Mouse (Mus musculus): ENCODE data around the gene Fat3.

Fat3 gene

GRCm38 (mm10) chr9:16256577-16257207 is 244.4 kb downstream of the Fat3 start:
- DNase-seq (ENCODE audit: low spot score in 2 of 2): no peak

DNA sequence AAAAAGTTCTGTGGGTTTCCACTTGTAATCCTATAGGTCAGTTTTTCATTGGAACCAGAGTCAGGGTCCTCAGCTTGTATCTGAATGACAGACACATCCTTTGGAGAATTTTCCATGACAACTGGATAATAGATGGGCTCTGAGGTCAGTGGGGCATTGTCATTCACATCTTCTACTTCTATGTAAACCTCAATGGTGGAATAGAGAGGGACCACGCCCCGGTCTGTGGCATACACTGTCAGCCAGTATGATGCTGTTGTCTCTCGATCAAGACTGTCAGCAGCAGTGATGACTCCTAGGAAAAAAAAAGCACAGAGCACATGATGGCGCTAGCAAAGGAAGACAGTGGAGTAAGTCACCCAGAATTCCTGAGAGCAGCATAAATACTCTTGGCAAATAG is 254.3 kb downstream of the Fat3 start:
- DNase-seq (ENCODE audit: low spot score in 2 of 2): no peak

GRCm38 (mm10) chr9:16231575-16231974 is 269.5 kb downstream of the Fat3 start:
- DNase-seq (ENCODE audit: low spot score in 2 of 2): no peak

DNA sequence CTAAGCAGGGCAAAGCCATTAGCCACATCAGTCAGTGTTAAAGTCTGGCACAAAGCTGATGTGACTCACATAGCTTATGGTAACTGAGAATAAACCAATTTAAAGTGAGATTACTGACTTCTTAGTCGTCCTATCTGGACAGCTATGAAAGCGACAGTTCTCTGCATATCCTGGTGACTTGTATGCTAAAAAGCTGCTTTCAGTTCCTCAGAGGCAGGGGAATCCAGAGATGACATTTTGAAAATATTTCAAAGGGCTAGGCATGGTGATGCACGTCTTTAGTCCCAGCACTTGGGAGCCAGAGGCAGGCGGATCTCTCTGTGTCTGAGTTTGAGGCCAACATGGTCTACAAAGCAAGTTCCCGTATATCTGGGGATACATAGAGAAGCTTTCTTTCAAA is 272.2 kb downstream of the Fat3 start:
- DNase-seq (ENCODE audit: low spot score in 2 of 2): no peak

- DNase-seq (ENCODE audit: low spot score in 2 of 2): no peak
Observed at GRCm38 (mm10) chr9:16227398-16227797, 273.7 kb downstream of the Fat3 start.

DNA sequence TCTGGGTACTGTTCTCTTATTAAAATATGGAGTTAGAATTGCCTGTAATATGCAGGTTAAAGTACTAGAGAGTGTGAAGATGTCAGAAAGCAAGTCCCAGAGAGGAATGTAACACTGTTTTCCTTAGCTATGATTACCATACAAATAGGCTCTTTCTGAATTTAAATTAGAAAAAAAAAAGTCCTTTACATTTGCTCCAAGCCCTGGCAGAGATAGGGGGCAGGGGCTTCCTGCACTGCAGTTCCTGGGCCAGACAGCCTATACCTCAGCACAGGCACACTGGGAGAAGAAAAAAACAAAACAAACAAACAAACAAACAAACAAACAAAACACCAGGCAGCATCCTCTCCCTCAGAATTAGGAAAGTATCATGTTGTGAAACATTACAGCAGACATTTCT is 274.5 kb downstream of the Fat3 start:
- no peak for DNase-seq (ENCODE audit: low spot score in 2 of 2)

GRCm38 (mm10) chr9:16221885-16222284 is 279.2 kb downstream of the Fat3 start:
- peak; percentile 67 to 77 for DNase-seq (ENCODE audit: low spot score in 2 of 2)

- peak; percentile 30 for DNase-seq (ENCODE audit: low spot score in 2 of 2)
Observed at GRCm38 (mm10) chr9:16216235-16216634, 284.9 kb downstream of the Fat3 start.

- peak; percentile 79 to 83 for DNase-seq (ENCODE audit: low spot score in 2 of 2)
Observed at GRCm38 (mm10) chr9:16214731-16215681, 286.1 kb downstream of the Fat3 start.

- DNase-seq (ENCODE audit: low spot score in 2 of 2): no peak
Observed at GRCm38 (mm10) chr9:16213324-16213723, 287.8 kb downstream of the Fat3 start.

DNA sequence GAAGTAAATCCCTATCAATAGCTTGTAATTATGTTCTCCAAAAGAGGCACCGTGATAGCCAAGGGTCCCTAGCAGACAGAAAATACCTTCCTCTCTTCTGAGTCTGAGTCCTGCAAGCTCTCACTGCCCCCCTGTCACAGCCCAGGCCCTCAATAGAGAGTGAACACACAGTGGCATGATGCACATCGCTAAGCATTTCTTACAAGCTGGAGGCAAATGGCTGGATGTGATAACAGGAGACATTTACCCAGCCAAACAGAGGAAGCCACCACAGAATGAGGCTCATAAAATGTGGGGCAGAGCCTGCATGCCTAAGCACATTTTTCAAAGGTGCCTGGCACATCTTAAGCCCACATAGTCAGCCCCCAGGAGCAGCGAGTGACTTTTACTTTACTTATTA is 288.5 kb downstream of the Fat3 start:
- DNase-seq (ENCODE audit: low spot score in 2 of 2): no peak

DNA sequence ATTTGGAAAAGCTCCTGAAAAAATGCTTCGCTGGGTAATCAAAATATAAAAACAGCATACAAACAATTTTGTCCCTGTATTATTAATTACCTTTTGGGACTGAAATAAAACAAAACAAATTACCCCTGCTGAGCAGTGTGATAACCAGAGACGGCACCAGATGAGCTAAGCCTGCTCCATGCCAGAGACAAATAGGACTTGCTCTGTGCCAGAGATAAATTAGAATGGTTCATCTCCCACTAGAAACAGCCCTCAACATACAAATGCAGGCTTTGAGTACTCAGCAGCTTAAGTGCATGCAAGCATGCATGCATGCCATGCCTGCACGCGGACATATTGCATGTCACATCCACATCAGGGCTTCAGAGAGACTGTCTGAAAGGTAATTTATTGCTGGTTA is 288.9 kb downstream of the Fat3 start:
- no peak for DNase-seq (ENCODE audit: low spot score in 2 of 2)

DNA sequence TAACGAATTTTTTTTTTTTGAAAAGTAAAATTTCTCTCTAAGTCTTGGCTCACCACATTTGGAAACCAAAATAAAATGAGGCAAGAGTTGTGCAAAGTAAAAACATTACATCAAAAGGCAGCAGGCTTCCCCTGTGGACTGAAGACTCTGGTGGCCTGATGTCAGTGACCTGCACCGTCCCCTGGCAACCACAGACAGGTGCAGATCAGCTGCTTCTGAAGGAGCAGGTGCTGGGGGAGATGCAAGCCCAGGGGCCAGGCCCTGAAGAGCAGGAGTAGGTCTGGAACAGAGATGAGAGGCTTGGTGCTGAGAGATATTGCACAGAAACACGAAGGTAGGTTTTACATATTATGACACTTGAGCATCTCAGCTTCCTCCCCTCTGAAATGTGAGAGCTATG is 289.6 kb downstream of the Fat3 start:
- no peak for DNase-seq (ENCODE audit: low spot score in 2 of 2)

DNA sequence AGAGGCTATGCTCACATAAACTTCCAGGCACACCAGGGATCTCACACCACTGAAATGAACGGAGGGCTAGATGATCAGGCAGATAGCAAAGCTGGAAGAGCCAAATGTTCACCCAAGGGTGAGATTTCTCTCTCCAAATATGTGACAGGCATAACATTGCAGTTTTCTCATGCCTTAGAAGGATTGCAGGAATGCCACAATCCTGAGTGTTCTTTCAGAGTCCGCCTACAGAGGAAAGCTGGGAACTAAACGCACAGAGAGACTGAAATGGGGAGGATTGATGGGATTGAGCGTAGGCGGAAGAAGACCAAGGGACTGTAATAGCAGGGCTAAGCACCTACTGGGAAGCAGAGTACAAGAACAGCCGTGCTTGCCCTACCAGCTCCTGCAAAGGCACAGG is 298.8 kb downstream of the Fat3 start:
- DNase-seq (ENCODE audit: low spot score in 2 of 2): peak in 1 of 2 experiments; percentile 31

- no peak for DNase-seq (ENCODE audit: low spot score in 2 of 2)
Observed at GRCm38 (mm10) chr9:16200948-16201347, 300.1 kb downstream of the Fat3 start.

- DNase-seq (ENCODE audit: low spot score in 2 of 2): no peak
Observed at GRCm38 (mm10) chr9:16186461-16186860, 314.6 kb downstream of the Fat3 start.

DNA sequence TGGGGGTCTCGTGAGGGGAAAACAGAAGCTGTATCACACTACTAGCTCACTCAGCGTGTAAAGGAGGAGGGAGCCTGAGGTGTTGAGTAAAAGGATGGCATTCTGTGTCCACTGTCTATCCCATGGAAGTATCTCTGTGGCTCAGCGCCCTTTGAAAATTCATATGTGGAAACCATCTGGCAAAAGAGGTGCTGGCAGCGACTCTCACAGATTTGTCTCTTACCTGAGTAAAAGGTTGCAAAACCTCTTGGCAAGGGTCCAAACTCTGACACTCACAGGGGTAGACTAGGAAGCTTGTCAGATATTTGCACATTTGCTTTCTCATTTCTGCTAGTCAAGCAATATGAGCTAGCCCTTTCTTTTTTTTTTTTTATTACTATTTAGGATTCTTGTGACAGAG is 331.8 kb downstream of the Fat3 start:
- DNase-seq (ENCODE audit: low spot score in 2 of 2): no peak

GRCm38 (mm10) chr9:16168051-16168450 is 333.0 kb downstream of the Fat3 start:
- DNase-seq (ENCODE audit: low spot score in 2 of 2): no peak

DNA sequence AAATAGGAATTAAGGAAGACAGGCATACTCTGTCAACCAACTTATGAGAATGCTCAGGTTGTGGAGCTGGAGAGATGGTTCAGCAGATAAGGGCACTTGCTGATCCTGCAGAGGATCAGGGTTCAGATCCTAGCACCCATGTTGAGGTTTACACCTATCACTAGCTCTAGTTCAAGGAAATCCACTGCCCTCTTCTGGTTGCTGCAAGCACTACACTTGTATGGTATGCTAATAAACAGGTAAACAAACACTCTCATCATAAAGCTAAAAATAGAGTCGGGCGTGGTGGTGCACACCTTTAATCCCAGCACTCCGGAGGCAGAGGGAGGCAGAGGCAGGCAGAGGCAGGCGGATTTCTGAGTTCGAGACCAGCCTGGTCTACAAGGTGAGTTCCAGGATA is 341.7 kb downstream of the Fat3 start:
- no peak for DNase-seq (ENCODE audit: low spot score in 2 of 2)

DNA sequence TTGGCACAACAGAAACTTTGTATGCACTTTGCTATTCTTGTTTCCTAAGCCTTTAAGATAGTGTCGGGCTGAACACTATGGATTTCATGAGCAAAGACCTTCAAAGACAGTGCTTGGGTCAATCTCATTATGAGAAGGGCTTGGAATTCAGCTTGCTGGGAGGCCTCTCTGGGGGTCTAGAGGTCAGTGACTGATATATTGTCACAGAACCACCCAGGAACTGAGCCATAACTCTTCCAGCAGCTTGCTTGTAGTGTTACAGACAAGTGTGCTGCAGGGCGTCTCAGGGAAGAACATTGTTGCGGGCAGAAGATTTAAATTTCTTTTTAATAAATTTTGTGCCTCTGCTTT is 347.5 kb downstream of the Fat3 start:
- DNase-seq (ENCODE audit: low spot score in 2 of 2): no peak

- DNase-seq (ENCODE audit: low spot score in 2 of 2): no peak
Observed at GRCm38 (mm10) chr9:16152756-16153579, 348.1 kb downstream of the Fat3 start.

DNA sequence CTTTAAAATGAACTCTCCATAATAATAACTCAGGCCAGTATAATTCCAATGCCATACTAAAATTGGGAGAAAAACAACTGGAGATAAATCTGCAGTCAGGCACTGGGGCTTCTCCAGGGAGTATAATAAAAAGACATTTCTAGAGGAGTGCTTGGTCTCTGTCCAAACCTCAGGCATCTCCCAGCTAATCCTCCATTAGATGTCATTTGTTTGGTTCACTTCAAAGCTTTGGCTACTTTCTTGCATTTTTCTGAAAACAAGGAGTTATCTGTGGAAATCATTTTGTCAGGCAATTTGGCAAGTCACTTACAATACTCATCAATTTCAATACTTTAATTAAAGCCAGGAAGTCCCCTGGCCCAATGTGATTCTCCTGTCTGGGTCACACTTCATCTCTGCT is 351.0 kb downstream of the Fat3 start:
- no peak for DNase-seq (ENCODE audit: low spot score in 2 of 2)
